Mouse (Mus musculus): Measurements from ENCODE around the gene Fam173b. TPM values are rescaled to one million over a fixed set of nuclear protein-coding genes. Genes with fewer than 3 reads are reported as not detected.

Fam173b gene
- polyA plus RNA-seq, 1 experiment: 9.7 TPM

- peaks cover 4% of the 10 kb centered on the region; the same call in 1 of the 2 replicates for H3K4me1 ChIP-seq (ENCODE audit: control insufficient read depth, insufficient read depth, low read length)
- TF ChIP-seq CTCF (IDR thresholded peaks at IDR 0.05; ENCODE audit: borderline replicate concordance, insufficient read depth, low read length) (no peak), POLR2A (IDR thresholded peaks at IDR 0.05; ENCODE audit: low read depth, low read length) (no peak)
- H3K27ac ChIP-seq (ENCODE audit: insufficient read depth, low read length): peak overlapping the region; percentile 29
- peak overlapping the region; percentile 97 for H3K4me3 ChIP-seq (ENCODE audit: insufficient read depth, low read length)
Measured at GRCm38 (mm10) chr15:31601279-31601645, 390 bp upstream of the Fam173b start.

- H3K4me1 ChIP-seq (ENCODE audit: control insufficient read depth, insufficient read depth, low read length): peaks cover 4% of the 10 kb centered on the region; the same call in 1 of the 2 replicates
- peak overlapping the region; percentile 88 for H3K4me3 ChIP-seq (ENCODE audit: insufficient read depth, low read length)
- no peak overlapping the region for H3K27ac ChIP-seq (ENCODE audit: insufficient read depth, low read length)
- TF ChIP-seq CTCF (IDR thresholded peaks at IDR 0.05; ENCODE audit: borderline replicate concordance, insufficient read depth, low read length) (peak; percentile 37; the same call in 1 of the 2 replicates), POLR2A (IDR thresholded peaks at IDR 0.05; ENCODE audit: low read depth, low read length) (no peak)
Measured at GRCm38 (mm10) chr15:31602426-31602825, 774 bp downstream of the Fam173b start.

- Histone ChIP-seq H3K4me3 (ENCODE audit: insufficient read depth, low read length) (peak overlapping the region; percentile 17; the same call in 1 of the 2 replicates), H3K27ac (ENCODE audit: insufficient read depth, low read length) (no peak overlapping the region), H3K4me1 (ENCODE audit: control insufficient read depth, insufficient read depth, low read length) (peaks cover 4% of the 10 kb centered on the region; the same call in 1 of the 2 replicates)
- TF ChIP-seq CTCF (IDR thresholded peaks at IDR 0.05; ENCODE audit: borderline replicate concordance, insufficient read depth, low read length): no peak
- TF ChIP-seq POLR2A (IDR thresholded peaks at IDR 0.05; ENCODE audit: low read depth, low read length): no peak
Measured at GRCm38 (mm10) chr15:31603113-31603512, 1.5 kb downstream of the Fam173b start.

- TF ChIP-seq CTCF (IDR thresholded peaks at IDR 0.05; ENCODE audit: borderline replicate concordance, insufficient read depth, low read length): no peak
- TF ChIP-seq POLR2A (IDR thresholded peaks at IDR 0.05; ENCODE audit: low read depth, low read length): no peak
- H3K4me3 ChIP-seq (ENCODE audit: insufficient read depth, low read length): no peak overlapping the region
- H3K27ac ChIP-seq (ENCODE audit: insufficient read depth, low read length): no peak overlapping the region
- H3K4me1 ChIP-seq (ENCODE audit: control insufficient read depth, insufficient read depth, low read length): no peaks in the 10 kb centered on the region
Measured at GRCm38 (mm10) chr15:31606821-31607220, 5.2 kb downstream of the Fam173b start.

GRCm38 (mm10) chr15:31611027-31611426 is 9.4 kb downstream of the Fam173b start:
- Histone ChIP-seq H3K4me3 (ENCODE audit: insufficient read depth, low read length) (no peak overlapping the region), H3K27ac (ENCODE audit: insufficient read depth, low read length) (no peak overlapping the region), H3K4me1 (ENCODE audit: control insufficient read depth, insufficient read depth, low read length) (no peaks in the 10 kb centered on the region)
- TF ChIP-seq POLR2A (IDR thresholded peaks at IDR 0.05; ENCODE audit: low read depth, low read length) (no peak), CTCF (IDR thresholded peaks at IDR 0.05; ENCODE audit: borderline replicate concordance, insufficient read depth, low read length) (peak; percentile 43; the same call in 1 of the 2 replicates)

GRCm38 (mm10) chr15:31611976-31612375 is 10.3 kb downstream of the Fam173b start:
- no peak overlapping the region for H3K27ac ChIP-seq (ENCODE audit: insufficient read depth, low read length)
- no peak overlapping the region for H3K4me3 ChIP-seq (ENCODE audit: insufficient read depth, low read length)
- H3K4me1 ChIP-seq (ENCODE audit: control insufficient read depth, insufficient read depth, low read length): no peaks in the 10 kb centered on the region
- TF ChIP-seq POLR2A (IDR thresholded peaks at IDR 0.05; ENCODE audit: low read depth, low read length) (no peak), CTCF (IDR thresholded peaks at IDR 0.05; ENCODE audit: borderline replicate concordance, insufficient read depth, low read length) (no peak)

GRCm38 (mm10) chr15:31613826-31614453 is 12.3 kb downstream of the Fam173b start:
- Histone ChIP-seq H3K27ac (ENCODE audit: insufficient read depth, low read length) (no peak overlapping the region), H3K4me1 (ENCODE audit: control insufficient read depth, insufficient read depth, low read length) (no peaks in the 10 kb centered on the region), H3K4me3 (ENCODE audit: insufficient read depth, low read length) (no peak overlapping the region)
- TF ChIP-seq POLR2A (IDR thresholded peaks at IDR 0.05; ENCODE audit: low read depth, low read length): no peak
- no peak for TF ChIP-seq CTCF (IDR thresholded peaks at IDR 0.05; ENCODE audit: borderline replicate concordance, insufficient read depth, low read length)

GRCm38 (mm10) chr15:31614666-31615065 is 13.0 kb downstream of the Fam173b start:
- Histone ChIP-seq H3K4me3 (ENCODE audit: insufficient read depth, low read length) (no peak overlapping the region), H3K27ac (ENCODE audit: insufficient read depth, low read length) (no peak overlapping the region), H3K4me1 (ENCODE audit: control insufficient read depth, insufficient read depth, low read length) (no peaks in the 10 kb centered on the region)
- no peak for TF ChIP-seq CTCF (IDR thresholded peaks at IDR 0.05; ENCODE audit: borderline replicate concordance, insufficient read depth, low read length)
- TF ChIP-seq POLR2A (IDR thresholded peaks at IDR 0.05; ENCODE audit: low read depth, low read length): no peak

- no peak overlapping the region for H3K4me3 ChIP-seq (ENCODE audit: insufficient read depth, low read length)
- no peak for TF ChIP-seq POLR2A (IDR thresholded peaks at IDR 0.05; ENCODE audit: low read depth, low read length)
- TF ChIP-seq CTCF (IDR thresholded peaks at IDR 0.05; ENCODE audit: borderline replicate concordance, insufficient read depth, low read length): no peak
- no peaks in the 10 kb centered on the region for H3K4me1 ChIP-seq (ENCODE audit: control insufficient read depth, insufficient read depth, low read length)
- no peak overlapping the region for H3K27ac ChIP-seq (ENCODE audit: insufficient read depth, low read length)
Measured at GRCm38 (mm10) chr15:31617261-31617660, 15.6 kb downstream of the Fam173b start.

GRCm38 (mm10) chr15:31619521-31619920 is 17.9 kb downstream of the Fam173b start:
- H3K27ac ChIP-seq (ENCODE audit: insufficient read depth, low read length): no peak overlapping the region
- H3K4me1 ChIP-seq (ENCODE audit: control insufficient read depth, insufficient read depth, low read length): no peaks in the 10 kb centered on the region
- H3K4me3 ChIP-seq (ENCODE audit: insufficient read depth, low read length): no peak overlapping the region
- TF ChIP-seq POLR2A (IDR thresholded peaks at IDR 0.05; ENCODE audit: low read depth, low read length) (no peak), CTCF (IDR thresholded peaks at IDR 0.05; ENCODE audit: borderline replicate concordance, insufficient read depth, low read length) (no peak)
